Mouse (Mus musculus) ES-E14 (cell line): ENCODE data around the gene Ndufaf7.

Source experiments
- CHD2 ChIP-seq: IDR thresholded peaks from 2 replicates; pipeline ENCODE4 v1.6.1; 2014; ENCODE audit warnings: mild to moderate bottlenecking, low read depth, low read length, inconsistent platforms
- MAFK ChIP-seq: IDR thresholded peaks from 2 replicates; pipeline ENCODE4 v1.6.1; 2014; ENCODE audit warnings: mild to moderate bottlenecking, low read depth, low read length, inconsistent platforms; ENCODE audit not compliant: insufficient read depth

DNA sequence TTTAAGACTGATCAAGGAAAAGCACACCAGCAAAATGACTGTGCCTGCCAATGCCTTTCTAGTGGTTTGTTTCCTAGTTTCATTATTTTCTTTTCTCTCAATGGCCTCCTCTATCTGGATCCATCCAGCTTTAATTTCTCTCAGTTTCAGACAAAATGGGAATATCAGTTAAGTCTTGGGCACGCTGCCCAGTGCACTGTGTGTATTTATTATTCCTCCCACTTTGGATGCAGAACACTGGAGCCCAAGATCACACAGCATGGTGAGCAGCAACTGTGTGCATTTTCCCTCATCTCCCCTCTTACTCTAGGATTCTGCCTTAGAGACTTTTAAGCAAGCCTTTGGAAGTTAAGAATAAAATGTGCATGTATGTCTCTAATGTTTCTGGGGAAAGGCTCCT is 27.5 kb downstream of the Ndufaf7 start:
- TF ChIP-seq CHD2 (no peak), MAFK (no peak)
